Mouse (Mus musculus) hindbrain, embryonic 15.5 days (tissue): ENCODE data around the gene Rpl9-ps1. TPM values are rescaled to one million over a fixed set of nuclear protein-coding genes. Genes with fewer than 3 reads are reported as not detected.

ENCODE experiments used
- ATAC-seq: fragments of 200-750 bp; cut with Nextera tagmentation; 2 replicates; pipeline ENCODE4 v1.8.0; 2017; ENCODE audit warnings: low read depth, moderate number of reproducible peaks, moderate TSS enrichment; ENCODE audit not compliant: low FRiP score
- H3K27ac ChIP-seq: fragments of 300-500 bp; sonication (generic); replicated peaks from 2 replicates; pipeline ENCODE4 v1.5.1; 2015; ENCODE audit warnings: mild to moderate bottlenecking, inconsistent platforms
- H3K27me3 ChIP-seq: fragments of 300-500 bp; sonication (generic); 2 replicates; pipeline ENCODE4 v1.6.1; 2015; ENCODE audit warnings: control low read depth, inconsistent platforms
- H3K36me3 ChIP-seq: fragments of 300-500 bp; sonication (generic); 2 replicates; pipeline ENCODE4 v1.6.1; 2015; ENCODE audit warnings: control low read depth, inconsistent platforms
- H3K4me1 ChIP-seq: fragments of 300-500 bp; sonication (generic); replicated peaks from 2 replicates; pipeline ENCODE4 v1.6.1; 2015; ENCODE audit warnings: control low read depth, inconsistent platforms
- H3K4me2 ChIP-seq: fragments of 300-500 bp; sonication (generic); 2 replicates; pipeline ENCODE4 v1.6.1; 2015; ENCODE audit warnings: moderate library complexity, mild to moderate bottlenecking, inconsistent platforms
- H3K4me3 ChIP-seq: fragments of 300-500 bp; sonication (generic); 2 replicates; pipeline ENCODE4 v1.5.1; 2015; ENCODE audit warnings: mild to moderate bottlenecking, inconsistent platforms
- H3K9ac ChIP-seq: fragments of 300-500 bp; sonication (generic); 2 replicates; pipeline ENCODE4 v1.6.1; 2015; ENCODE audit warnings: inconsistent platforms
- H3K9me3 ChIP-seq: fragments of 300-500 bp; sonication (generic); 2 replicates; pipeline ENCODE4 v1.6.1; 2016; ENCODE audit warnings: control low read depth, inconsistent platforms
- WGBS: fragments of 180-500 bp; shearing (Covaris S2); methylation state at CpG from one replicate; pipeline ENCODE4 v1.1.7; 2015; 5-methylcytosine and 5-hydroxymethylcytosine counted together
- polyA plus RNA-seq: library from polyadenylated mRNA; unstranded; fragments of >200 nt; fragmentation: Nextera tagmentation; extraction: Ambion mirVana; gene quantifications from 2 replicates; pipeline ENCODE4 v1.2.1, GENCODE M21; 2015

The Rpl9-ps1 gene
- polyA plus RNA-seq, 1 experiment from 2014 or later, result not detected

- Histone ChIP-seq H3K4me3 (no peak overlapping the region), H3K4me2 (no peak overlapping the region), H3K9ac (no peak overlapping the region), H3K36me3 (no peaks in the 10 kb centered on the region), H3K4me1 (no peaks in the 10 kb centered on the region), H3K27ac (no peak overlapping the region), H3K27me3 (no peaks in the 10 kb centered on the region), H3K9me3 (no peaks in the 10 kb centered on the region)
- 45% methylated on average over 5 of the region's 5 CpGs for WGBS
- no peak for ATAC-seq
Measured at GRCm38 (mm10) chr11:83618238-83618637, 27.2 kb downstream of the Rpl9-ps1 start.

DNA sequence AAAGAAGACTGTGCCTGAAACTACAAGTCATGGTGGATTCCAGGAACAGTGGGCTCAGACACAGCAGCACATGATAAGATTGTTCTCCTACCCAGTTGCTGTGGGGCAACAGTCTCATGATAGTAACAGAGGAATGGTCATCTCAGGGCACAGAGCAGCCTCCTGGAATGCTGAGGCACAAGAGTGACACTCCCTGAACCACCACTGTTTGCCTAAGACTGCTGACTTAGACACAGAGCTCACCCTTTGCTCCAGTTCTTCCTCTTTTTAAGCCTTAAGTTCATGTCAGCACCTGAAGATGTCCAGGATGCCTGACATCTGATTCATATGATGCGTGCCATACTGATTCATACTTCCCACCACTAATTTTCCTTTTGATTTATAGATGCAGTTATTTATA, 28.8 kb downstream of the Rpl9-ps1 start:
- Histone ChIP-seq H3K9ac (no peak overlapping the region), H3K4me3 (no peak overlapping the region), H3K9me3 (no peaks in the 10 kb centered on the region), H3K4me1 (no peaks in the 10 kb centered on the region), H3K27me3 (no peaks in the 10 kb centered on the region), H3K27ac (no peak overlapping the region), H3K36me3 (no peaks in the 10 kb centered on the region), H3K4me2 (no peak overlapping the region)
- ATAC-seq, result no peak
- 100% methylated on average over 1 of the region's 1 CpGs for WGBS

- no peak overlapping the region for H3K9ac ChIP-seq
- no peak for ATAC-seq
- no peak overlapping the region for H3K27ac ChIP-seq
- H3K4me3 ChIP-seq, result no peak overlapping the region
- no peaks in the 10 kb centered on the region for H3K36me3 ChIP-seq
- no peaks in the 10 kb centered on the region for H3K4me1 ChIP-seq
- no peak overlapping the region for H3K4me2 ChIP-seq
- H3K9me3 ChIP-seq, result no peaks in the 10 kb centered on the region
- 75% methylated on average over 2 of the region's 2 CpGs for WGBS
- no peaks in the 10 kb centered on the region for H3K27me3 ChIP-seq
Measured at GRCm38 (mm10) chr11:83610900-83611299, 34.5 kb downstream of the Rpl9-ps1 start.

DNA sequence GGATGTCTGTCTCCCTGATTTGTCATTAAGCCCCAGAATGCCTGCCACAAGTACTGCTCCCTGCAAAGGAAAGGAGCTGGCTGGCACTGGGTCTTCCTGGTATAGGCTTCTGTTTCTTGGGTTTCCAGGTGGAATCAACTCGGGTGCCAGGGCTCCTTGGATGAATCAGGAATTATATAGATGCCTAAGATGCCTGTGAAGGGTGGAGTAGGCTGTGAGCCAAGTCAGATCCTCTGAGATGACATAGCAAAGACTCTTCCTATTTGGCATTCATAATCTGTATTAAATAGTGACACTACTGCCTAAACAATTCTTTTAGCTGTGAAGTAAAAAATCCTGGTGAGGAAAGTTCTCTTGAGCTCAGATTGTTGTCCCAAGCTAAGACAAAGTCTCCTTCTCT, 39.0 kb downstream of the Rpl9-ps1 start:
- Histone ChIP-seq H3K27ac (no peak overlapping the region), H3K9me3 (no peaks in the 10 kb centered on the region), H3K27me3 (no peaks in the 10 kb centered on the region), H3K4me1 (no peaks in the 10 kb centered on the region), H3K36me3 (no peaks in the 10 kb centered on the region), H3K4me2 (no peak overlapping the region), H3K9ac (no peak overlapping the region), H3K4me3 (no peak overlapping the region)
- 48% methylated on average over 1 of the region's 1 CpGs for WGBS
- no peak for ATAC-seq

DNA sequence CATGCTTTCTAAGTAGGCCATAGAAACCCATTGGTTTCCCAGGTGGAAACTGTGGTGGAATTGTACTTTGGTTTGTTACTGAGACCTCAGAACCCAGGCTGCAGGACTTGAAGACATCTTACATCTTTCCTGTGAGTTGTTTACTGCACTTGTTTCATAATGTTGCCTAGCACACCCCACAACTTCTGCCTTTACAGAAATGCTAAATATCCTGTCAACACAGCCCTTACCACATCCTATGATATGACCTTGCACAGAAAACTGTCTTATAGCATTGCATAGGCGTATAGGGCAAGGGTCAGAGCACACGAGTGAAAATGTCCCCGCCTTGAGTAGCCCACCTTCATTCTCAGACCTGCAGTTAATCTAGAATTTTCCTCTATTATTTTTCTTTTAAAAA, 39.9 kb downstream of the Rpl9-ps1 start:
- H3K36me3 ChIP-seq, result no peaks in the 10 kb centered on the region
- H3K9ac ChIP-seq, result no peak overlapping the region
- H3K27me3 ChIP-seq, result no peaks in the 10 kb centered on the region
- H3K4me1 ChIP-seq, result no peaks in the 10 kb centered on the region
- H3K9me3 ChIP-seq, result no peaks in the 10 kb centered on the region
- 91% methylated on average over 3 of the region's 3 CpGs for WGBS
- no peak for ATAC-seq
- H3K4me3 ChIP-seq, result no peak overlapping the region
- no peak overlapping the region for H3K27ac ChIP-seq
- H3K4me2 ChIP-seq, result no peak overlapping the region

- no peak overlapping the region for H3K9ac ChIP-seq
- ATAC-seq, result no peak
- H3K4me2 ChIP-seq, result no peak overlapping the region
- WGBS, result 91% methylated on average over 4 of the region's 4 CpGs
- H3K4me1 ChIP-seq, result no peaks in the 10 kb centered on the region
- H3K4me3 ChIP-seq, result no peak overlapping the region
- no peaks in the 10 kb centered on the region for H3K36me3 ChIP-seq
- H3K9me3 ChIP-seq, result no peaks in the 10 kb centered on the region
- H3K27me3 ChIP-seq, result no peaks in the 10 kb centered on the region
- H3K27ac ChIP-seq, result no peak overlapping the region
Measured at GRCm38 (mm10) chr11:83604698-83605097, 40.7 kb downstream of the Rpl9-ps1 start.

GRCm38 (mm10) chr11:83603399-83603798, 42.0 kb downstream of the Rpl9-ps1 start:
- Histone ChIP-seq H3K9me3 (no peaks in the 10 kb centered on the region), H3K27me3 (no peaks in the 10 kb centered on the region), H3K36me3 (no peaks in the 10 kb centered on the region), H3K9ac (no peak overlapping the region), H3K27ac (no peak overlapping the region), H3K4me3 (no peak overlapping the region), H3K4me2 (no peak overlapping the region), H3K4me1 (no peaks in the 10 kb centered on the region)
- 92% methylated on average over 3 of the region's 3 CpGs for WGBS
- ATAC-seq, result no peak

- Histone ChIP-seq H3K4me1 (no peaks in the 10 kb centered on the region), H3K27me3 (no peaks in the 10 kb centered on the region), H3K4me2 (no peak overlapping the region), H3K36me3 (no peaks in the 10 kb centered on the region), H3K9me3 (no peaks in the 10 kb centered on the region), H3K4me3 (no peak overlapping the region), H3K9ac (no peak overlapping the region), H3K27ac (no peak overlapping the region)
- 84% methylated on average over 2 of the region's 2 CpGs for WGBS
- no peak for ATAC-seq
Measured at GRCm38 (mm10) chr11:83600576-83600975, 44.8 kb downstream of the Rpl9-ps1 start.

DNA sequence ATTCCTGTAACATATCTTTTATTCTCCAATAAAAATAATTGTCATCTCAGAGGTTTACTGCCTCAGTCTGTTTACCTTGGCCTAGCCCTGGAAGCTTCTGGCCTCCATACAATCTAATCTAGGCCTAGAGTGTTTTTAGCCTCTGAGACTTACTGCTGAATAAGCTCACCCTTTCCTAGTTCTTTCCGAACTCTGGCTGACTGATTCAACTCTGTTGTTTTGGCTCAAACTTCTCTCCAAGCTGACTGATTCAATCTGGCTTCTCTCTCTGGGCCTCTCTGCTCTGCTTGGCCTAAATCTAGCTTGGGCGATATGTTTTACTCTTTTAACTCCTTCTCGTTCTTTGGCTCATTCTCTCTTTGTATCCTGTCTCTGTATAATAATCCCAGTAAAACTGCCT, 46.4 kb downstream of the Rpl9-ps1 start:
- no peak overlapping the region for H3K9ac ChIP-seq
- no peaks in the 10 kb centered on the region for H3K9me3 ChIP-seq
- ATAC-seq, result no peak
- H3K4me2 ChIP-seq, result no peak overlapping the region
- H3K4me1 ChIP-seq, result no peaks in the 10 kb centered on the region
- H3K27ac ChIP-seq, result no peak overlapping the region
- no peaks in the 10 kb centered on the region for H3K27me3 ChIP-seq
- 89% methylated on average over 3 of the region's 3 CpGs for WGBS
- no peaks in the 10 kb centered on the region for H3K36me3 ChIP-seq
- H3K4me3 ChIP-seq, result no peak overlapping the region

DNA sequence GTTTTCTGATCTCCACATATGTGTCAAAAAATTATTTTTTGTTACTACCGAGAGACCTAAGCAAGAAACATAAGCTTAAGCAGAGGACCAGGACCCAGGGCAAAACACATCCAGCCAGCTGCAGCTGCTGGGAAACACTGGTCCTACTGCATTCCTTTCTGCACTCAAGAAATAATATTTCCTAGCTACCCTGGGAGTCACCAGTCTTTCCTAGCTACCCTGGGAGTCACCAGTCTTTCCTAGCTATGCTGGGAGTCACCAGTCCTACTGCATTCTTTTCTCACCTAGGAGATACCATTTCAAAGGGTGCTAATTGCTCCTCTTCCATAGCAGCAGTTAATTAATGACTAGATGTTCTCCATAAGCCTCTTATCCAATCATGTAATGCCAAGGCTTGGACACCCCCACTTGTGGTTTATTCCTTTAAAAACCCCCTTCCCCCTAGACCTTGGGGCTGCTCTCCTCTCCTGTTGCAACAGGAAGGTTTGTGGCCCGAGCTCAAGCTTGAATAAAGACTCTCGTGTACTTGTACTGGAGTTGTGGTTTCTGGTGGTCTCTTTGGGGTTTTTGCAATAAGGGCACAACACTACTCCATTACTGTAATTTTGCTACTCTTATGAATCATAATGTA, 47.1 kb downstream of the Rpl9-ps1 start:
- Histone ChIP-seq H3K4me3 (no peak overlapping the region), H3K27me3 (no peaks in the 10 kb centered on the region), H3K9me3 (no peaks in the 10 kb centered on the region), H3K27ac (no peak overlapping the region), H3K4me1 (no peaks in the 10 kb centered on the region), H3K4me2 (no peak overlapping the region), H3K9ac (no peak overlapping the region), H3K36me3 (no peaks in the 10 kb centered on the region)
- 84% methylated on average over 3 of the region's 3 CpGs for WGBS
- no peak for ATAC-seq

DNA sequence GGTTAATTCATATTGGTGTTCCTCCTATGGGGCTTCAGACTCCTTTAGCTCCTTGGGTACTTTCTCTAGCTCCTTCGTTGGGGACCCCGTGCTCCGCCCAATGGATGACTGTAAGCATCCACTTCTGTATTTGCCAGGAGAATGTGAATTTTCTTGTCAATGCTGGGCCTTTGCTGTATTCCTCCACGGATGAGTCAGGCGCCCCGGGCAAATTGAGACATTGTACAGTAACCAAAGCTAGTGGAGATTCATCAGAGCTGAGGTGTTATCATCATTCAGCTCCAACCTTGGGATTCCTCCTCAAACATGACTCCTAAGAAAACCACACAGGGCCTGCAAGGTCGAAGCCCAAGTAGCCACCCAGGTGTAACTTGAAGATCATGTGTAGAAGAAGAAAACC, 47.6 kb downstream of the Rpl9-ps1 start:
- Histone ChIP-seq H3K27ac (no peak overlapping the region), H3K9ac (no peak overlapping the region), H3K4me2 (no peak overlapping the region), H3K36me3 (no peaks in the 10 kb centered on the region), H3K4me1 (no peaks in the 10 kb centered on the region), H3K9me3 (no peaks in the 10 kb centered on the region), H3K4me3 (no peak overlapping the region), H3K27me3 (no peaks in the 10 kb centered on the region)
- no peak for ATAC-seq
- WGBS, result 95% methylated on average over 7 of the region's 7 CpGs

DNA sequence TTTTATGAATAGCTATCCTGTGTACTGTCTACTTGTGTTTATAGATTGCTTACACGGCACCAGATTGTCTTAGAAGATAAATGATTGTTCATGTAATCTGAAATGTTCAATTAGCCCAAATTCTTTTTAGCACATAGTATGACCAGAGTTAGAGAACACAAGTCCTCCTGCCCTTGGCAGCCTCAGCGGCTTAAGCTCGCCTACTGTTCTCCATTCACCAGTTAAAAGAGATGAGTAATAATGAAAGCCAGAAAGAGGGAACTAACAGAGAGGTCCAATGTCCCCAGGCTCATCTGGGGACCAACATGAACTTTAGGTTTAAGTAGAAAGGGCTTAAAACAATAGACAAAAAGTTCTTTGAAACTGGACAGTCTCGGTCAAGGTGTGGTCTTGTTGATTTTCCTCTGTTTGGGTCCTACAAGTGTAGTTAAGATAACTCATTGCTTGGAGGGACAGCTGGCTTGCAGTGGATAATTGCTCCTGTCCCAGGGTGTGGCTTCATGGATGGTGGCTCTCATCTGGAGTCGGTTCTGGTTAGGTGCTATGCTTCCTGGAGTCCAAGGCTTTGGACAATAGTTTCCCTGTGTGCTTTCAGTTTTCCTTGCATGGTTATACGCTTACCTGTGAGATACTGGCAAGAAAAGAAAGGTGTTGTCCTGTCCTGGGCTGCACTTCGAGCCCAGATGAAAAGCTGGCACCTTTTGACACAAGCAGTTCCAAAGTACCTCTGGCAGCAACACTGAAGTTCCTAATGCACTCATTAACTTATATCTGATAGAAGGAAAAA, 49.6 kb downstream of the Rpl9-ps1 start:
- H3K27me3 ChIP-seq, result no peaks in the 10 kb centered on the region
- WGBS, result 87% methylated on average over 7 of the region's 7 CpGs
- H3K36me3 ChIP-seq, result no peaks in the 10 kb centered on the region
- H3K4me3 ChIP-seq, result no peak overlapping the region
- H3K27ac ChIP-seq, result no peak overlapping the region
- H3K4me2 ChIP-seq, result no peak overlapping the region
- H3K9me3 ChIP-seq, result no peaks in the 10 kb centered on the region
- ATAC-seq, result no peak
- H3K4me1 ChIP-seq, result no peaks in the 10 kb centered on the region
- no peak overlapping the region for H3K9ac ChIP-seq
